Mouse (Mus musculus): ENCODE measurements around the gene Chfr. TPM values are rescaled to one million over a fixed set of nuclear protein-coding genes. Genes with fewer than 3 reads are reported as not detected.

Gene Chfr
- polyA plus RNA-seq (2014; fragmentation: Nextera tagmentation; extraction: Ambion mirVana), result 42.0 and 42.2 TPM in 2 replicates

GRCm38 (mm10) chr5:110135293-110136086 is at the start of gene Chfr:
TSS of gene Chfr (plus strand) at chr5:110135842.
- no peaks in the 10 kb centered on the region for H3K36me3 ChIP-seq (ENCODE audit: control insufficient read depth, insufficient read depth, low read length)
- H3K27ac ChIP-seq (ENCODE audit: low read length), result peak within 1 kb of the TSS; percentile 39; the same call in 1 of the 2 replicates
- 3% methylated on average over 46 of the region's 46 CpGs for WGBS
- peak within 1 kb of the TSS; percentile 61 for H3K9ac ChIP-seq (replicated peaks; ENCODE audit: low read depth, low read length)
- peaks cover 6% of the 10 kb centered on the region; the same call in 1 of the 2 replicates for H3K9me3 ChIP-seq (ENCODE audit: control insufficient read depth, low read depth, low read length)
- peak; percentile 100 for ATAC-seq (ENCODE audit: insufficient number of reproducible peaks, insufficient read depth, low FRiP score, low read depth)
- no peaks in the 10 kb centered on the region for H3K4me1 ChIP-seq (ENCODE audit: control insufficient read depth, insufficient read depth, low read length)
- peak within 1 kb of the TSS; percentile 65 for H3K4me2 ChIP-seq (replicated peaks; ENCODE audit: low read depth, low read length)
- H3K27me3 ChIP-seq (ENCODE audit: control insufficient read depth, insufficient read depth, low read length), result no peaks in the 10 kb centered on the region
- H3K4me3 ChIP-seq (ENCODE audit: low read depth, low read length), result peak within 1 kb of the TSS; percentile 79

GRCm38 (mm10) chr5:110086161-110086866 is 49.3 kb upstream of the Chfr start:
- 30% methylated on average over 14 of the region's 14 CpGs for WGBS
- Histone ChIP-seq H3K27ac (ENCODE audit: low read length) (no peak overlapping the region), H3K4me2 (replicated peaks; ENCODE audit: low read depth, low read length) (no peak overlapping the region), H3K27me3 (ENCODE audit: control insufficient read depth, insufficient read depth, low read length) (no peaks in the 10 kb centered on the region), H3K36me3 (ENCODE audit: control insufficient read depth, insufficient read depth, low read length) (no peaks in the 10 kb centered on the region), H3K4me1 (ENCODE audit: control insufficient read depth, insufficient read depth, low read length) (no peaks in the 10 kb centered on the region), H3K9ac (replicated peaks; ENCODE audit: low read depth, low read length) (no peak overlapping the region), H3K4me3 (ENCODE audit: low read depth, low read length) (no peak overlapping the region), H3K9me3 (ENCODE audit: control insufficient read depth, low read depth, low read length) (peaks cover 3% of the 10 kb centered on the region; the same call in 1 of the 2 replicates)
- no peak for ATAC-seq (ENCODE audit: insufficient number of reproducible peaks, insufficient read depth, low FRiP score, low read depth)

GRCm38 (mm10) chr5:110091546-110091945 is 44.1 kb upstream of the Chfr start:
- H3K27ac ChIP-seq (ENCODE audit: low read length), result no peak overlapping the region
- no peak for ATAC-seq (ENCODE audit: insufficient number of reproducible peaks, insufficient read depth, low FRiP score, low read depth)
- no peaks in the 10 kb centered on the region for H3K4me1 ChIP-seq (ENCODE audit: control insufficient read depth, insufficient read depth, low read length)
- H3K9me3 ChIP-seq (ENCODE audit: control insufficient read depth, low read depth, low read length), result no peaks in the 10 kb centered on the region
- no peak overlapping the region for H3K9ac ChIP-seq (replicated peaks; ENCODE audit: low read depth, low read length)
- no peak overlapping the region for H3K4me3 ChIP-seq (ENCODE audit: low read depth, low read length)
- H3K4me2 ChIP-seq (replicated peaks; ENCODE audit: low read depth, low read length), result no peak overlapping the region
- H3K36me3 ChIP-seq (ENCODE audit: control insufficient read depth, insufficient read depth, low read length), result no peaks in the 10 kb centered on the region
- WGBS, result 62% methylated on average over 2 of the region's 2 CpGs
- H3K27me3 ChIP-seq (ENCODE audit: control insufficient read depth, insufficient read depth, low read length), result no peaks in the 10 kb centered on the region

GRCm38 (mm10) chr5:110094030-110094846 is 41.4 kb upstream of the Chfr start, which contains the start of gene Gm35315:
TSS of gene Gm35315 (minus strand) at chr5:110094420.
- 1% methylated on average over 25 of the region's 25 CpGs for WGBS
- ATAC-seq (ENCODE audit: insufficient number of reproducible peaks, insufficient read depth, low FRiP score, low read depth), result peak; percentile 98
- Histone ChIP-seq H3K9ac (replicated peaks; ENCODE audit: low read depth, low read length) (peak within 1 kb of the TSS; percentile 36; the same call in 1 of the 2 replicates), H3K27ac (ENCODE audit: low read length) (peak within 1 kb of the TSS; percentile 52; the same call in 1 of the 2 replicates), H3K4me2 (replicated peaks; ENCODE audit: low read depth, low read length) (peak within 1 kb of the TSS; percentile 60), H3K4me1 (ENCODE audit: control insufficient read depth, insufficient read depth, low read length) (no peaks in the 10 kb centered on the region), H3K27me3 (ENCODE audit: control insufficient read depth, insufficient read depth, low read length) (no peaks in the 10 kb centered on the region), H3K4me3 (ENCODE audit: low read depth, low read length) (peak within 1 kb of the TSS; percentile 45), H3K36me3 (ENCODE audit: control insufficient read depth, insufficient read depth, low read length) (no peaks in the 10 kb centered on the region), H3K9me3 (ENCODE audit: control insufficient read depth, low read depth, low read length) (no peaks in the 10 kb centered on the region)

- Histone ChIP-seq H3K4me3 (ENCODE audit: low read depth, low read length) (peak overlapping the region; percentile 45), H3K36me3 (ENCODE audit: control insufficient read depth, insufficient read depth, low read length) (no peaks in the 10 kb centered on the region), H3K4me1 (ENCODE audit: control insufficient read depth, insufficient read depth, low read length) (no peaks in the 10 kb centered on the region), H3K27me3 (ENCODE audit: control insufficient read depth, insufficient read depth, low read length) (no peaks in the 10 kb centered on the region), H3K9me3 (ENCODE audit: control insufficient read depth, low read depth, low read length) (no peaks in the 10 kb centered on the region), H3K9ac (replicated peaks; ENCODE audit: low read depth, low read length) (peak overlapping the region; percentile 36; the same call in 1 of the 2 replicates), H3K4me2 (replicated peaks; ENCODE audit: low read depth, low read length) (peak overlapping the region; percentile 60), H3K27ac (ENCODE audit: low read length) (no peak overlapping the region)
- 7% methylated on average over 4 of the region's 4 CpGs for WGBS
- ATAC-seq (ENCODE audit: insufficient number of reproducible peaks, insufficient read depth, low FRiP score, low read depth), result peak; percentile 11; the same call in 1 of the 2 replicates
These were observed 40.8 kb upstream of the Chfr start for GRCm38 (mm10) chr5:110094847-110095213.

- no peaks in the 10 kb centered on the region; the same call in 1 of the 2 replicates for H3K9me3 ChIP-seq (ENCODE audit: control insufficient read depth, low read depth, low read length)
- no peak overlapping the region for H3K4me3 ChIP-seq (ENCODE audit: low read depth, low read length)
- ATAC-seq (ENCODE audit: insufficient number of reproducible peaks, insufficient read depth, low FRiP score, low read depth), result no peak
- H3K27ac ChIP-seq (ENCODE audit: low read length), result no peak overlapping the region
- H3K9ac ChIP-seq (replicated peaks; ENCODE audit: low read depth, low read length), result no peak overlapping the region
- peaks cover 12% of the 10 kb centered on the region for H3K36me3 ChIP-seq (ENCODE audit: control insufficient read depth, insufficient read depth, low read length)
- no peaks in the 10 kb centered on the region for H3K27me3 ChIP-seq (ENCODE audit: control insufficient read depth, insufficient read depth, low read length)
- H3K4me1 ChIP-seq (ENCODE audit: control insufficient read depth, insufficient read depth, low read length), result peaks cover 15% of the 10 kb centered on the region
- 39% methylated on average over 1 of the region's 1 CpGs for WGBS
- no peak overlapping the region for H3K4me2 ChIP-seq (replicated peaks; ENCODE audit: low read depth, low read length)
These were observed 36.6 kb upstream of the Chfr start for GRCm38 (mm10) chr5:110098991-110099477.

GRCm38 (mm10) chr5:110099656-110100580 is 35.7 kb upstream of the Chfr start, which contains the start of gene Plcxd1:
TSS of gene Plcxd1 (plus strand) at chr5:110099969.
- no peaks in the 10 kb centered on the region for H3K27me3 ChIP-seq (ENCODE audit: control insufficient read depth, insufficient read depth, low read length)
- 0 out of 2 replicates have a peak within 1 kb of the TSS, but pooled peaks have one; percentile 29 for H3K4me3 ChIP-seq (ENCODE audit: low read depth, low read length)
- H3K4me1 ChIP-seq (ENCODE audit: control insufficient read depth, insufficient read depth, low read length), result peaks cover 15% of the 10 kb centered on the region
- H3K36me3 ChIP-seq (ENCODE audit: control insufficient read depth, insufficient read depth, low read length), result peaks cover 20% of the 10 kb centered on the region
- H3K9me3 ChIP-seq (ENCODE audit: control insufficient read depth, low read depth, low read length), result peaks cover 2% of the 10 kb centered on the region; the same call in 1 of the 2 replicates
- peak within 1 kb of the TSS; percentile 66 for H3K4me2 ChIP-seq (replicated peaks; ENCODE audit: low read depth, low read length)
- no peak for ATAC-seq (ENCODE audit: insufficient number of reproducible peaks, insufficient read depth, low FRiP score, low read depth)
- 11% methylated on average over 25 of the region's 25 CpGs for WGBS
- H3K9ac ChIP-seq (replicated peaks; ENCODE audit: low read depth, low read length), result no peak within 1 kb of the TSS
- no peak within 1 kb of the TSS for H3K27ac ChIP-seq (ENCODE audit: low read length)
